Mouse (Mus musculus) limb, embryonic 14.5 days (tissue): ENCODE measurements around the gene Zfhx2. TPM values are rescaled to one million over a fixed set of nuclear protein-coding genes. Genes with fewer than 3 reads are reported as not detected.

Experiments
- ATAC-seq: fragments of 200-750 bp; cut with Nextera tagmentation; 2 replicates; pipeline ENCODE4 v1.8.0; 2017; ENCODE audit warnings: low read depth, moderate number of reproducible peaks, moderate TSS enrichment; ENCODE audit not compliant: low FRiP score
- DNase-seq: peaks from one replicate; pipeline ENCODE4 v3.0.0-alpha.2; 2015; ENCODE audit warnings: low spot score
- H3K27ac ChIP-seq: fragments of 300-500 bp; sonication (generic); replicated peaks from 2 replicates; pipeline ENCODE4 v1.5.1; 2014; ENCODE audit warnings: low read depth, mild to moderate bottlenecking, low read length, moderate library complexity, mixed read lengths
- H3K27me3 ChIP-seq: fragments of 300-500 bp; sonication (generic); 2 replicates; pipeline ENCODE4 v1.6.1; 2014; ENCODE audit warnings: low read length, mixed read lengths; ENCODE audit not compliant: control insufficient read depth, insufficient read depth
- H3K36me3 ChIP-seq: fragments of 300-500 bp; sonication (generic); 2 replicates; pipeline ENCODE4 v1.6.1; 2014; ENCODE audit warnings: mild to moderate bottlenecking, low read length, moderate library complexity, mixed read lengths; ENCODE audit not compliant: control insufficient read depth, insufficient read depth
- H3K4me1 ChIP-seq: fragments of 300-500 bp; sonication (generic); 2 replicates; pipeline ENCODE4 v1.6.1; 2014; ENCODE audit warnings: antibody characterized with exemption, low read length, mixed read lengths; ENCODE audit not compliant: control insufficient read depth, insufficient read depth
- H3K4me2 ChIP-seq: fragments of 300-500 bp; sonication (generic); replicated peaks from 2 replicates; pipeline ENCODE4 v1.6.1; 2014; ENCODE audit warnings: low read depth, mild to moderate bottlenecking, low read length, moderate library complexity; ENCODE audit not compliant: severe bottlenecking
- H3K4me3 ChIP-seq: fragments of 300-500 bp; sonication (generic); replicated peaks from 2 replicates; pipeline ENCODE4 v1.5.1; 2014; ENCODE audit warnings: low read length
- H3K9ac ChIP-seq: fragments of 300-500 bp; sonication (generic); 2 replicates; pipeline ENCODE4 v1.6.1; 2014; ENCODE audit warnings: mild to moderate bottlenecking, low read depth, low read length, moderate library complexity; ENCODE audit not compliant: severe bottlenecking
- H3K9me3 ChIP-seq: fragments of 300-500 bp; sonication (generic); 2 replicates; pipeline ENCODE4 v1.6.1; 2016; ENCODE audit warnings: low read length; ENCODE audit not compliant: control insufficient read depth
- POLR2A ChIP-seq: fragments of 200-500 bp; IDR thresholded peaks from 2 replicates; pipeline ENCODE4 v1.8.0; 2012; ENCODE audit warnings: inconsistent platforms, mild to moderate bottlenecking, moderate library complexity, borderline replicate concordance; ENCODE audit not compliant: insufficient read depth, insufficient read length; ENCODE audit errors: extremely low read depth
- WGBS: fragments of 180-500 bp; shearing (Covaris S2); extraction: QIAGEN DNeasy Blood & Tissue Kit; methylation state at CpG from one replicate; pipeline ENCODE4 v1.1.7; 2014; 5-methylcytosine and 5-hydroxymethylcytosine counted together
- polyA plus RNA-seq, 2 experiments: library from polyadenylated mRNA; depleted of rRNA in 1 of 2; stranded (reverse) in 1 of 2; unstranded in 1 of 2; fragments of >200 nt; fragmentation: Nextera tagmentation in 1 of 2; extraction: Ambion mirVana in 1 of 2; gene quantifications; 2 replicates each; pipeline versions ENCODE4 v1.2.1 to v1.2.3; 2012 to 2014

Gene Zfhx2
- polyA plus RNA-seq, 2 experiments = 3.7 to 5.3 TPM

DNA sequence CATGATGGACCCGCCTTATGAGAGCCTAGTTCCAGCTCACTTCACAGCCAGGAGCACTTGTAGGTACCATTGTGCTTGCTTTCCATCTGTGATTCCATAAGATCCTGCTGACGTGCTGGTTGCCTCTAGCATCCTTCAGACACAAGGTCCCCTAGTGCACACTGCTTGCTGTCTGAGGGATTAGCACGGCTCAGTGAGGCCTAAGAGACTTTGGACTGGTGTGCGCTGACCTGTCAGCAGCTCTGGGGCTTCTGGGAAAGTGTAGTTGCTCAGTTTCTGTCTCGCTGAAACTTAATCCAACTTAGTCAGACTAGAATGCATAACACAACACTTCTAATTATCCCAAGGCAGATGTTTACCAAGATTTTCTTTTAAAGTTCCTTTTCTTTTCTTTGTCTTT is 32.2 kb downstream of the Zfhx2 start:
- H3K4me2 ChIP-seq = no peak overlapping the region
- DNase-seq (no peak), ATAC-seq (no peak)
- no peaks in the 10 kb centered on the region; the same call in 1 of the 2 replicates for H3K36me3 ChIP-seq
- TF ChIP-seq POLR2A = no peak
- H3K27me3 ChIP-seq = no peaks in the 10 kb centered on the region
- WGBS = 71% methylated on average over 5 of the region's 5 CpGs
- H3K4me3 ChIP-seq = no peak overlapping the region
- no peak overlapping the region for H3K27ac ChIP-seq
- H3K4me1 ChIP-seq = peaks cover 18% of the 10 kb centered on the region
- no peak overlapping the region for H3K9ac ChIP-seq
- H3K9me3 ChIP-seq = no peaks in the 10 kb centered on the region

DNA sequence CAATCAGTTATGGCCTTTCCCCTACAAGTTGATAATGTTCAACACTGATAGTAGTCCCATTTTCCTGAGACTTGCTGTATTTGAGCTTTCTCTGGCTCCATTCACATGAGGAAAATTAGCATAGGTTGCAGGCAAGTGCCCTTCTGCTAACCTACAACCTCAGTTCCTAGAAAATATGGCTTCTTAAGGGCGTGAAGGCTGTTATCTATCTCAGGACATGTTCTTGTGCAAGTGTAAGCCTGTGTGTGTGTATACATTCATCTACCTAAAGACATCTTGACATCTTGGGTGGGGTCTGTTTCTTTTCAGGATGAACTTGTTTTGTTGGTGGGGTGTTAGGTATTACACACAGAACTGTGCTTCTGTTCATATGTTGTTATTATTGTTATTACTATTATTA is 33.1 kb downstream of the Zfhx2 start:
- Histone ChIP-seq H3K36me3 (no peaks in the 10 kb centered on the region; the same call in 1 of the 2 replicates), H3K9ac (no peak overlapping the region), H3K27ac (no peak overlapping the region), H3K4me1 (peaks cover 18% of the 10 kb centered on the region), H3K4me3 (no peak overlapping the region), H3K9me3 (no peaks in the 10 kb centered on the region), H3K27me3 (no peaks in the 10 kb centered on the region), H3K4me2 (no peak overlapping the region)
- ATAC-seq (no peak), DNase-seq (no peak)
- WGBS = 81% methylated on average over 1 of the region's 1 CpGs
- no peak for TF ChIP-seq POLR2A

DNA sequence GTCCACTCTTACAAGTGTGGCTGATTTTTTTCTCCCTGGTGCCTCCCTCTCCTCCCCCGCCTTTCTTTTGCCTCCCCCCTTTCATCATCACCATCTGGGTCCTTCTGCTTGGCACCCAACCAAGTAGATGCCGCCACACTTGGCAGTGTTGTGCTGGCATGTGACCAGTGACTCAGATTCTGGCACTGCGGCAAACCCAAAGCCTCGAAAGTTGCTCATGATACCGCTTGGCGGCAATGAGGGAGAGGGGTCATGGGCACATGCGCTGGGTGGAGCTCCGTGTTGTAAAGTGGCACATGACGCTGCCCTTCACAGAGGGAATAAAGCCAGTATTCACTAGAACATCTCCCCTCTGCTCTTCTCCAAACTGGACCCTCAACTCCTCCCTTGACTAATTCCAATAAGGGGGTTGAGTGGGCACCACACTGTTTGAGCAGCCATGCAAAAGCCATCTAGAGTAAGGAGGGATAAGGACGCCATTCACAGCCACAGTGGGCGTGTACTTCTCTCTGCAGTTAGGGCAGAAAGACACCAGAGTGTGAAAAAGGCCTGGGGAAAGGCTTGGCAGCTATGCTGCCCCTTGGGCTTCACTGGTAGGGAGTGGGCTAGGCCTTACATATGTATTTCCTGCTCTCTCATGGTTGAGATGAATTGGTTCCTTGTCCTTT is 36.8 kb downstream of the Zfhx2 start:
- Histone ChIP-seq H3K4me1 (no peaks in the 10 kb centered on the region), H3K9ac (no peak overlapping the region), H3K27ac (no peak overlapping the region), H3K4me2 (no peak overlapping the region), H3K36me3 (no peaks in the 10 kb centered on the region), H3K4me3 (no peak overlapping the region), H3K9me3 (no peaks in the 10 kb centered on the region), H3K27me3 (no peaks in the 10 kb centered on the region)
- DNase-seq (no peak), ATAC-seq (no peak)
- TF ChIP-seq POLR2A = no peak
- 72% methylated on average over 11 of the region's 11 CpGs for WGBS

DNA sequence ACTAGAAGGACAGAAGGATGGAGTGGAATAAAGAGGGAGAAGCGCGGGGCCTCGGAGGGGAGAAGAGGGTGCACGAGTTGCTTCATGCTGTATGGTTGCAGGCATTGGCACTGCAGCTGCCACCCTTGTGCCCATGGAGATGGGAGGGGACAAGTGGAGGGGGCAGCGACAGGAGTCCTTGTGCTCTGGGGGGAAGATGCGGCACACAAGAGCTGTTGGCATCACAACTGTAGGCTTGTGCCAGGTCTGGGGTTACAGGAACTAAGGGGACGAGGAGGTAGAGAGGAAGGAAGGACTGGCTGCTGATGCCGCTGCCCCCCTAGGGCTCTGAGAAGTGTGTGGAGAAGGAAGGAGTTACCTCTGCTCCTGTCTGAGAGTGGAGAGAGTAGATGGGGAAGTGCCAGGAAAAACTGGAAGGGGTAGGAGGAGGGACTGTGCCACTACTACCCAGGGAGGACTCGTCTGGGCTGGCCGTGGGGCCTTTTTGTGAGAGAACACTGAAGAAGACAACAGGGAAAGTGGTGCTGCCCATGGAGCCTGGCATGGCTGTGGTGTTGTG is 37.9 kb downstream of the Zfhx2 start:
- H3K4me1 ChIP-seq = no peaks in the 10 kb centered on the region
- no peak overlapping the region for H3K27ac ChIP-seq
- ATAC-seq (no peak), DNase-seq (no peak)
- 83% methylated on average over 10 of the region's 10 CpGs for WGBS
- H3K27me3 ChIP-seq = no peaks in the 10 kb centered on the region
- TF ChIP-seq POLR2A = no peak
- no peak overlapping the region for H3K9ac ChIP-seq
- no peak overlapping the region for H3K4me3 ChIP-seq
- H3K9me3 ChIP-seq = no peaks in the 10 kb centered on the region
- H3K36me3 ChIP-seq = no peaks in the 10 kb centered on the region
- H3K4me2 ChIP-seq = no peak overlapping the region

DNA sequence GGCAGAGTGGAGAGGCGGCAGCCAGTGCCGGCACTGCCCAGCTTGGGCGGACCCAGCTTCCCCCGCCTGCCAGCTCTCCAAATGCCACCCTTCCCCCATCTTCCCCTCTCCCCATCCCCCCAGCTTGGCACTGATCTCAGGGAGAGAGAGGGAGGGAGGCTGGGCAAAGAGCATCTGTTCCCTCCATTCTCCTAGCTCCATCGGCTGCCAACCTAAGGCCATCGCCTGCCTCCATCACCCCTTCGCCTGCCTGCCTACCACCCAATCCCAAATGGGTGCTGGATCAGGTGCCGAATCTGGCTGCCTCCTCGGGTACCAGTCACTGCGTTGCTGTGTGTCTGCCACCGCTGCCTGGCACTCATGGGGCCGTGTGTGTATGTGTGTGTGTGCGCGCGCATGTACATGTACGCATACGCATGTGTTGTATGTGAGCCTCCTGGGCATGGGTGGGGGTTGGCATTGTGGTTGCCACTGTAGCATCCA is 38.4 kb downstream of the Zfhx2 start:
- WGBS = 88% methylated on average over 15 of the region's 17 CpGs
- Histone ChIP-seq H3K4me1 (no peaks in the 10 kb centered on the region), H3K4me3 (no peak overlapping the region), H3K4me2 (no peak overlapping the region), H3K27ac (no peak overlapping the region), H3K36me3 (no peaks in the 10 kb centered on the region), H3K9me3 (no peaks in the 10 kb centered on the region), H3K9ac (no peak overlapping the region), H3K27me3 (no peaks in the 10 kb centered on the region)
- DNase-seq (no peak), ATAC-seq (no peak)
- no peak for TF ChIP-seq POLR2A
